ENCODE assay signal across 10 mouse cellular contexts in genomic region chr9:78537154-78537873, GRCm38 (mm10). TPM values are rescaled to one million over a fixed set of nuclear protein-coding genes. Genes with fewer than 3 reads are reported as not detected.
DNase-seq lines count a peak whose midpoint lies in the region; ATAC-seq lines count a peak whose summit lies in the region.
"Had no signal": no experiment of that assay in that cellular context is flagged by ENCODE, and none has a peak within 500 bp of the region (broad histone marks: within the 10 kb centered on the region; RNA-seq: fewer than 3 reads in every experiment).

No protein-coding gene starts in this region.

- no peaks in the 10 kb centered on the region for H3K27me3 ChIP-seq in hindbrain, embryonic 14.5 days (ENCODE audit: control insufficient read depth, insufficient read depth, low read length)
- no peaks in the 10 kb centered on the region for H3K27me3 ChIP-seq in hindbrain, embryonic 12.5 days
- no peaks in the 10 kb centered on the region for H3K27me3 ChIP-seq in forebrain, embryonic 16.5 days (replicated peaks; ENCODE audit: control insufficient read depth, insufficient read depth, low read length)
- H3K27me3 ChIP-seq in heart, embryonic 16.5 days (ENCODE audit: control insufficient read depth, insufficient read depth, low read length): no peaks in the 10 kb centered on the region
- no peaks in the 10 kb centered on the region for H3K27me3 ChIP-seq in kidney, embryonic 16.5 days (ENCODE audit: insufficient read depth, low read length)
- H3K27me3 ChIP-seq: liver, embryonic 15.5 days had no signal

- DNase-seq in hindbrain, embryonic 14.5 days (ENCODE audit: low spot score): peak; percentile 28
- no peak for DNase-seq in testis, postnatal 14 days (ENCODE audit: low spot score)
- DNase-seq in right cerebral cortex, postnatal 25 days: no peak

- no peaks in the 10 kb centered on the region for H3K4me1 ChIP-seq in hindbrain, embryonic 14.5 days (replicated peaks; ENCODE audit: control insufficient read depth, insufficient read depth, low read length)
- no peaks in the 10 kb centered on the region for H3K4me1 ChIP-seq in hindbrain, embryonic 12.5 days
- H3K4me1 ChIP-seq in forebrain, embryonic 16.5 days (replicated peaks; ENCODE audit: control insufficient read depth, insufficient read depth, low read length): peaks cover 8% of the 10 kb centered on the region; the same call in 1 of the 2 replicates
- peaks cover 11% of the 10 kb centered on the region for H3K4me1 ChIP-seq in heart, embryonic 16.5 days (ENCODE audit: control insufficient read depth, insufficient read depth, low read length)
- H3K4me1 ChIP-seq in kidney, embryonic 16.5 days (ENCODE audit: insufficient read depth, low read length): peaks cover 4% of the 10 kb centered on the region; the same call in 1 of the 2 replicates

- WGBS in hindbrain, embryonic 14.5 days: 76% methylated on average over 9 of the region's 9 CpGs
- WGBS in hindbrain, embryonic 12.5 days: 92% methylated on average over 9 of the region's 9 CpGs
- 40% methylated on average over 9 of the region's 9 CpGs for WGBS in forebrain, embryonic 16.5 days
- WGBS in heart, embryonic 16.5 days: 49% methylated on average over 9 of the region's 9 CpGs
- WGBS in kidney, embryonic 16.5 days: 90% methylated on average over 9 of the region's 9 CpGs

- H3K9me3 ChIP-seq in hindbrain, embryonic 14.5 days (ENCODE audit: control insufficient read depth, low read length): no peaks in the 10 kb centered on the region
- no peaks in the 10 kb centered on the region for H3K9me3 ChIP-seq in hindbrain, embryonic 12.5 days (replicated peaks)
- no peaks in the 10 kb centered on the region for H3K9me3 ChIP-seq in forebrain, embryonic 16.5 days (ENCODE audit: control insufficient read depth, low read length)
- no peaks in the 10 kb centered on the region for H3K9me3 ChIP-seq in heart, embryonic 16.5 days (replicated peaks; ENCODE audit: control insufficient read depth, low read length)
- H3K9me3 ChIP-seq in kidney, embryonic 16.5 days (ENCODE audit: low read length): no peaks in the 10 kb centered on the region
- H3K9me3 ChIP-seq: liver, embryonic 15.5 days had no signal

- H3K4me3 ChIP-seq in hindbrain, embryonic 14.5 days (replicated peaks; ENCODE audit: low read length): no peak overlapping the region
- H3K4me3 ChIP-seq in hindbrain, embryonic 12.5 days: no peak overlapping the region
- H3K4me3 ChIP-seq in forebrain, embryonic 16.5 days (replicated peaks; ENCODE audit: low read length): no peak overlapping the region
- H3K4me3 ChIP-seq in heart, embryonic 16.5 days (ENCODE audit: low read length): no peak overlapping the region
- H3K4me3 ChIP-seq in kidney, embryonic 16.5 days (ENCODE audit: low read length): no peak overlapping the region
- H3K4me3 ChIP-seq: liver, embryonic 15.5 days had no signal

- H3K27ac ChIP-seq in hindbrain, embryonic 14.5 days: no peak overlapping the region
- no peak overlapping the region for H3K27ac ChIP-seq in hindbrain, embryonic 12.5 days
- H3K27ac ChIP-seq in forebrain, embryonic 16.5 days (ENCODE audit: low read length): peak overlapping the region; percentile 39
- peak overlapping the region; percentile 38; the same call in 1 of the 2 replicates for H3K27ac ChIP-seq in heart, embryonic 16.5 days (ENCODE audit: low read length)
- no peak overlapping the region for H3K27ac ChIP-seq in kidney, embryonic 16.5 days (ENCODE audit: low read length)
- H3K27ac ChIP-seq: liver, embryonic 15.5 days; stomach, postnatal 0 days had no signal

- ATAC-seq in hindbrain, embryonic 14.5 days (ENCODE audit: low FRiP score): peak; percentile 71; the same call in 1 of the 2 replicates
- no peak for ATAC-seq in hindbrain, embryonic 12.5 days (ENCODE audit: low FRiP score)
- ATAC-seq in cerebellum, adult (ENCODE audit: insufficient number of reproducible peaks, low FRiP score, low TSS enrichment): peak; percentile 81
- ATAC-seq in forebrain, embryonic 16.5 days: peak; percentile 93
- peak; percentile 79 for ATAC-seq in heart, embryonic 16.5 days (replicated peaks; ENCODE audit: extremely low read depth, insufficient read depth, low FRiP score)
- ATAC-seq in kidney, embryonic 16.5 days (ENCODE audit: low FRiP score, low TSS enrichment): no peak

- H3K36me3 ChIP-seq in hindbrain, embryonic 14.5 days (replicated peaks; ENCODE audit: control insufficient read depth, insufficient read depth): peaks cover 14% of the 10 kb centered on the region; the same call in 1 of the 2 replicates
- 0 out of 2 replicates have a peak, but pooled peaks cover 3% of the 10 kb centered on the region for H3K36me3 ChIP-seq in hindbrain, embryonic 12.5 days
- peaks cover 2% of the 10 kb centered on the region; the same call in 1 of the 2 replicates for H3K36me3 ChIP-seq in forebrain, embryonic 16.5 days (ENCODE audit: control insufficient read depth, insufficient read depth)
- H3K36me3 ChIP-seq in heart, embryonic 16.5 days (ENCODE audit: control insufficient read depth, insufficient read depth): no peaks in the 10 kb centered on the region
- H3K36me3 ChIP-seq in kidney, embryonic 16.5 days (ENCODE audit: insufficient read depth, low read length): no peaks in the 10 kb centered on the region
- H3K36me3 ChIP-seq: liver, embryonic 15.5 days had no signal

- no peak overlapping the region for H3K4me2 ChIP-seq in hindbrain, embryonic 14.5 days (replicated peaks)
- no peak overlapping the region for H3K4me2 ChIP-seq in hindbrain, embryonic 12.5 days (replicated peaks)
- H3K4me2 ChIP-seq in forebrain, embryonic 16.5 days (ENCODE audit: low read length): no peak overlapping the region
- no peak overlapping the region for H3K4me2 ChIP-seq in heart, embryonic 16.5 days (ENCODE audit: low read depth, low read length)
- H3K4me2 ChIP-seq in kidney, embryonic 16.5 days (replicated peaks; ENCODE audit: low read depth, low read length): no peak overlapping the region
- H3K4me2 ChIP-seq: liver, embryonic 15.5 days had no signal

- H3K9ac ChIP-seq in hindbrain, embryonic 14.5 days: no peak overlapping the region
- no peak overlapping the region for H3K9ac ChIP-seq in hindbrain, embryonic 12.5 days
- no peak overlapping the region for H3K9ac ChIP-seq in forebrain, embryonic 16.5 days (replicated peaks; ENCODE audit: low read depth, low read length)
- H3K9ac ChIP-seq in heart, embryonic 16.5 days (ENCODE audit: low read length): no peak overlapping the region
- H3K9ac ChIP-seq in kidney, embryonic 16.5 days (replicated peaks; ENCODE audit: low read length): no peak overlapping the region
- H3K9ac ChIP-seq: liver, embryonic 15.5 days had no signal

RNA-seq across cellular contexts. Expression of gene Eef1a1, which starts 48.4 kb away (rescaled TPM):
- polyA plus RNA-seq in hindbrain, embryonic 14.5 days (2014; fragmentation: Nextera tagmentation; extraction: Ambion mirVana): 3,726 and 3,749 TPM in 2 replicates
- polyA plus RNA-seq in hindbrain, embryonic 12.5 days (2016; fragmentation: Nextera tagmentation; extraction: Ambion mirVana): 3,262 and 3,359 TPM in 2 replicates
- polyA plus RNA-seq in forebrain, embryonic 16.5 days (2015; fragmentation: Nextera tagmentation; extraction: Ambion mirVana): 3,742 and 4,125 TPM in 2 replicates
- 3,112 and 3,297 TPM in 2 replicates for polyA plus RNA-seq in heart, embryonic 16.5 days (2015; fragmentation: Nextera tagmentation; extraction: Ambion mirVana)
- polyA plus RNA-seq in kidney, embryonic 16.5 days (2015; fragmentation: Nextera tagmentation; extraction: Ambion mirVana): 5,008 and 5,126 TPM in 2 replicates

RNA-seq across cellular contexts. Expression of gene Slc17a5, which starts 50.5 kb away (rescaled TPM):
- polyA plus RNA-seq in hindbrain, embryonic 14.5 days (2014; fragmentation: Nextera tagmentation; extraction: Ambion mirVana): 15.5 and 16.7 TPM in 2 replicates
- polyA plus RNA-seq in hindbrain, embryonic 12.5 days (2016; fragmentation: Nextera tagmentation; extraction: Ambion mirVana): 15.1 and 16.9 TPM in 2 replicates
- 16.6 and 18.2 TPM in 2 replicates for polyA plus RNA-seq in forebrain, embryonic 16.5 days (2015; fragmentation: Nextera tagmentation; extraction: Ambion mirVana)
- polyA plus RNA-seq in heart, embryonic 16.5 days (2015; fragmentation: Nextera tagmentation; extraction: Ambion mirVana): 8.8 and 9.7 TPM in 2 replicates
- polyA plus RNA-seq in kidney, embryonic 16.5 days (2015; fragmentation: Nextera tagmentation; extraction: Ambion mirVana): 18.9 and 19.1 TPM in 2 replicates

Comparison
In these comparisons a context has a peak if more than half of its experiments do, and no peak if none do; other contexts are left out.
1. ATAC-seq: peak in hindbrain, embryonic 14.5 days (single experiment), cerebellum, adult (single experiment), forebrain, embryonic 16.5 days (single experiment) and heart, embryonic 16.5 days (single experiment); none in hindbrain, embryonic 12.5 days (single experiment) and kidney, embryonic 16.5 days (single experiment).
2. H3K27ac ChIP-seq: peak in forebrain, embryonic 16.5 days (single experiment) and heart, embryonic 16.5 days (single experiment); none in hindbrain, embryonic 14.5 days (single experiment), hindbrain, embryonic 12.5 days (single experiment) and kidney, embryonic 16.5 days (single experiment).